Mouse (Mus musculus) stomach, postnatal 0 days (tissue): ENCODE data around the gene Parvb.

Source experiments
- CTCF ChIP-seq: IDR thresholded peaks from 2 replicates; pipeline ENCODE4 v1.5.1; 2016; ENCODE audit warnings: antibody characterized with exemption, low read depth, mild to moderate bottlenecking, moderate library complexity
- EP300 ChIP-seq: optimal IDR thresholded peaks from 2 replicates; pipeline ENCODE3; 2016; ENCODE audit warnings: antibody characterized with exemption

- TF ChIP-seq CTCF (no peak), EP300 (no peak)
These were observed 6.7 kb downstream of the Parvb start for GRCm38 (mm10) chr15:84238552-84238951.
